Mouse (Mus musculus): ENCODE measurements at regions not wholly inside any gene's neighbourhood (a gene's known extent, or its start where the extent isn't known, plus 50 kb on each side); places are given as distances from the start of the nearest gene placed in this dataset.
"Not testable (repeated sequence)": the region's sequence is repeated elsewhere in the genome, so short reads cannot be mapped to it uniquely, and the experiment has no call there.

DNA sequence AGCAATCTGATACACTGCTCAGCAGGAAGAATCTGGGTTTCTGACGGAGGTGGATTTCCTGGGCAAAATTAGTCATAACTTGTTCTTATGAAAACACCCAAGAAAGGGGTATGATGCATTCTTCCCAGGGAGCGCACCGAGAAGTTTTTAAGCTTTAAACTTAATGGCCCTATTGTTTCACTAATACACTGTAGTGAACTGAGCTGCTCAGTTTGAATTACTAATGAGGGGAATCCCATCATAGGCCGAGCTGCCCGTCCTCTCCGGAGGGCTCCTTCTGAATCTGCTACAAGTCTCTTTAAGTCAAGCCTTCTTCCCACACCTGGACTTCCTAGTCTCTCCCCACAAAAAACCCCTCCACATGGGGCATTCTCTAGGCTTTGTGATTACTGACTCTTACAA is 91.2 kb downstream of the 1700129C05Rik start:
- Histone ChIP-seq H3K4me2 (ENCODE audit: low read depth, low read length, severe bottlenecking) (no peak overlapping the region), H3K36me3 (ENCODE audit: control insufficient read depth, insufficient read depth, low read length) (no peaks in the 10 kb centered on the region), H3K9ac (ENCODE audit: low read length) (no peak overlapping the region), H3K9me3 (ENCODE audit: control insufficient read depth, low read length) (no peaks in the 10 kb centered on the region), H3K27me3 (ENCODE audit: control insufficient read depth, insufficient read depth, low read length) (no peaks in the 10 kb centered on the region), H3K27ac (ENCODE audit: low read depth, low read length) (no peak overlapping the region), H3K4me1 (replicated peaks; ENCODE audit: control insufficient read depth, insufficient read depth, low read length) (no peaks in the 10 kb centered on the region; the same call in 1 of the 2 replicates), H3K4me3 (ENCODE audit: low read depth, low read length) (no peak overlapping the region)
- DNase-seq (ENCODE audit: low spot score) (no peak), ATAC-seq (replicated peaks; ENCODE audit: low FRiP score) (no peak)
- 9% methylated on average over 6 of the region's 6 CpGs for WGBS

DNA sequence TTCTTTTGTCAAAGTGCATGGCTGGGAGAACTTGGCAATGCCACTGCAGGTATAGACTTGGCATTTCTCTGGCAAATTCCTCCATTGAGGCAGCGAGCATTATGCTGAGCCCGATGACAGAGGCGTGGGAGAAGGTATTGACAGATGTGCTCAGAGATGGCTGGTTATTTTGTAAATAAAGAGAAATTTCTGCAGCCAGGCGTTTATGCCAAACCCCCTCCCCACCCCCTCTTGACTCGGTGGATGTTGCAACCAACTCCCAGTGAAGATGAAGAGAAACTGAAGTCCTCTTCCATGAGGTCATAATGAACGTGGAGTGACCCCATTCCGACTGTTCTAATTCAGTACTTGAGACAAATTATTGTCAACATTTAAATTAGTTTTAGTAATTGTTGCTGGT is 97.0 kb downstream of the 1700129C05Rik start:
- Histone ChIP-seq H3K27ac (ENCODE audit: low read depth, low read length) (no peak overlapping the region), H3K4me2 (ENCODE audit: low read depth, low read length, severe bottlenecking) (no peak overlapping the region), H3K9ac (ENCODE audit: low read length) (no peak overlapping the region), H3K4me3 (ENCODE audit: low read depth, low read length) (no peak overlapping the region), H3K27me3 (ENCODE audit: control insufficient read depth, insufficient read depth, low read length) (no peaks in the 10 kb centered on the region), H3K36me3 (ENCODE audit: control insufficient read depth, insufficient read depth, low read length) (no peaks in the 10 kb centered on the region), H3K9me3 (ENCODE audit: control insufficient read depth, low read length) (no peaks in the 10 kb centered on the region), H3K4me1 (replicated peaks; ENCODE audit: control insufficient read depth, insufficient read depth, low read length) (no peaks in the 10 kb centered on the region)
- ATAC-seq (replicated peaks; ENCODE audit: low FRiP score) (no peak), DNase-seq (ENCODE audit: low spot score) (no peak)
- 83% methylated on average over 7 of the region's 7 CpGs for WGBS

DNA sequence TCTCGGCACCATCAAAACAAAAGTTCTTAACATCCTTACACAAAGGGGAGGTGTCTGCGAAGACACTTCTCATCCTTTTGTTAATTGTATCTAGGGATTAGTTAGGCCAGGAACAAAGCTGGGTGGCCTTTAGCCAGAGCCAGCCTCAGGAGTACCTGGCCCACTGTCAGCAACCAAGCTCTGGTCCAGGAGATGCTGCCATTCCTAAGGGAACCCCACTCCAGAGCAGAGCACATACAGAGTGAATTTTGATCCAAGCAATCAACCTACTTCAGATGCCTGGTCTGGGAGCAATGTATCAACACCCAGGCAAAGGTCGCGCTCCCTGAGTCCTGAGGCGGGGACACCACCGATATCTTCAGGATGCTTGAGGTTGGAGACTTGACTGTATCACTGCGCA is 97.5 kb downstream of the 1700129C05Rik start:
- H3K4me2 ChIP-seq (ENCODE audit: low read depth, low read length, severe bottlenecking): no peak overlapping the region
- DNase-seq (ENCODE audit: low spot score): no peak
- H3K9me3 ChIP-seq (ENCODE audit: control insufficient read depth, low read length): no peaks in the 10 kb centered on the region
- no peaks in the 10 kb centered on the region for H3K4me1 ChIP-seq (replicated peaks; ENCODE audit: control insufficient read depth, insufficient read depth, low read length)
- WGBS: 67% methylated on average over 7 of the region's 7 CpGs
- no peak overlapping the region for H3K27ac ChIP-seq (ENCODE audit: low read depth, low read length)
- H3K27me3 ChIP-seq (ENCODE audit: control insufficient read depth, insufficient read depth, low read length): no peaks in the 10 kb centered on the region
- H3K4me3 ChIP-seq (ENCODE audit: low read depth, low read length): no peak overlapping the region
- no peaks in the 10 kb centered on the region for H3K36me3 ChIP-seq (ENCODE audit: control insufficient read depth, insufficient read depth, low read length)
- ATAC-seq (replicated peaks; ENCODE audit: low FRiP score): no peak
- no peak overlapping the region for H3K9ac ChIP-seq (ENCODE audit: low read length)

DNA sequence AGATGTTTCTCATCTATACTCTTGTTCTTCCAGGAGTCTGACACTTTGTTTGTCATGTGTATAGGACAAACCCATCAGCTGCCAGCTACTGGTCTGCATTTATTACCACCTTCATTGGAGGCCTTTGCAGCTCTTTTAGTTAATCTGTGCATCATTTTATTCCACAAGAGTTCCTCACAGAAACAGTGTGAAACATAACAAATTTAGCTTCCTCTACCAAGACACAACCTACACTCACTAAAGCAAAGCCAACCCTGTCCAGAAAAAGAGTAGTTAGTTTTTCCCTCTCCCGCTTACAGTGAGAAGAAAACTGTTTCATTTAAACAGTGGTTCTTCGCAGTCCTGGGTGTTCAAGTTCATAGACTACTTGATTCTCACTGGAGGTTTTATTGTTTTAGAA is 100.5 kb downstream of the 1700129C05Rik start:
- no peak for ATAC-seq (replicated peaks; ENCODE audit: low FRiP score)
- no peaks in the 10 kb centered on the region for H3K27me3 ChIP-seq (ENCODE audit: control insufficient read depth, insufficient read depth, low read length)
- no peak overlapping the region for H3K27ac ChIP-seq (ENCODE audit: low read depth, low read length)
- no peak for DNase-seq (ENCODE audit: low spot score)
- H3K9ac ChIP-seq (ENCODE audit: low read length): no peak overlapping the region
- H3K36me3 ChIP-seq (ENCODE audit: control insufficient read depth, insufficient read depth, low read length): no peaks in the 10 kb centered on the region
- WGBS: 95% methylated on average over 2 of the region's 2 CpGs
- H3K9me3 ChIP-seq (ENCODE audit: control insufficient read depth, low read length): no peaks in the 10 kb centered on the region
- no peak overlapping the region for H3K4me3 ChIP-seq (ENCODE audit: low read depth, low read length)
- H3K4me1 ChIP-seq (replicated peaks; ENCODE audit: control insufficient read depth, insufficient read depth, low read length): no peaks in the 10 kb centered on the region
- H3K4me2 ChIP-seq (ENCODE audit: low read depth, low read length, severe bottlenecking): no peak overlapping the region

DNA sequence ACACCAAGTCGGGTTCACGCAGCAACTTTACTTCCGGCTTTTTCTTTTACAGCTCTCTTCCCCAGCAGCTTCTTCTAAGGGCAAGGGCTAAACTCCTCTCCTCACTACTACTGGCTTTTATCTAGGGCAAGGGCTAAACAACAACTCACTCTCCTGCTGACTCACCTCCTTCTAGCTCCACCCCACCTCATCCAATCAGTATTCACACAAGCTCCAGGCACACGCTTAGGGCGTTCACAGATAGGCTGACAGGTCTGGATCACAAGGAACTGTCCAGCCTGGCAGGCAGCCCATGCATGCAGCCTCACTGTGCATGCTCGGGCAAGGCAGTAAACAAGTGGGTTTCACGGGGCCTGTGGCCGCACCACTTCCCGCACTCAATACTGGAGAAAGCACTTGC is 116.9 kb downstream of the 1700129C05Rik start:
- not testable (repeated sequence) for H3K27me3 ChIP-seq (ENCODE audit: control insufficient read depth, insufficient read depth, low read length); H3K27ac ChIP-seq (ENCODE audit: low read depth, low read length); H3K9ac ChIP-seq (ENCODE audit: low read length); H3K4me1 ChIP-seq (replicated peaks; ENCODE audit: control insufficient read depth, insufficient read depth, low read length); DNase-seq (ENCODE audit: low spot score); H3K9me3 ChIP-seq (ENCODE audit: control insufficient read depth, low read length); H3K36me3 ChIP-seq (ENCODE audit: control insufficient read depth, insufficient read depth, low read length); H3K4me3 ChIP-seq (ENCODE audit: low read depth, low read length); H3K4me2 ChIP-seq (ENCODE audit: low read depth, low read length, severe bottlenecking); ATAC-seq (replicated peaks; ENCODE audit: low FRiP score)
- WGBS: 63% methylated on average over 9 of the region's 9 CpGs

DNA sequence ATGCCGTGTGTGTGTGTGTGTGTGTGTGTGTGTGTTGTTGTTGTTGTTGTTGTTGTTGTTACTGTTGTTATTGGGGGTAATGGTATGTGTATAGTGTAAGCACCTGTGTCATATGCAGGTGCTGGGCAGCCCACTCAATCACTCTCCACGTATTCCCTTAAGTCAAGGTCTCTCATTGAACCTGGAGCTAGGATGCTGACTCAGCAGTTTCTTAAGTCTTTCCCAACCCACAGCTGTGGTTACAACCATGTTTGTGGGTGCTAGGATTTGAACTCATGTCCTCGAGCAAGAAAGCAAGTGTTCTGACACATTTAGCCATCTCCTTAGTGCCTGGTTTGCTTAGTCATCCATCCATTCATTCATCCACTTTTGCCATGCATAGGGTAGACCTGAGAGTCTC is 133.2 kb downstream of the 1700129C05Rik start:
- Histone ChIP-seq H3K36me3 (ENCODE audit: control insufficient read depth, insufficient read depth, low read length) (no peaks in the 10 kb centered on the region), H3K4me1 (replicated peaks; ENCODE audit: control insufficient read depth, insufficient read depth, low read length) (no peaks in the 10 kb centered on the region), H3K27me3 (ENCODE audit: control insufficient read depth, insufficient read depth, low read length) (no peaks in the 10 kb centered on the region), H3K27ac (ENCODE audit: low read depth, low read length) (no peak overlapping the region), H3K9me3 (ENCODE audit: control insufficient read depth, low read length) (no peaks in the 10 kb centered on the region), H3K4me3 (ENCODE audit: low read depth, low read length) (no peak overlapping the region), H3K9ac (ENCODE audit: low read length) (no peak overlapping the region), H3K4me2 (ENCODE audit: low read depth, low read length, severe bottlenecking) (no peak overlapping the region)
- no peak for ATAC-seq (replicated peaks; ENCODE audit: low FRiP score)
- WGBS: 87% methylated on average over 3 of the region's 3 CpGs
- DNase-seq (ENCODE audit: low spot score): no peak

DNA sequence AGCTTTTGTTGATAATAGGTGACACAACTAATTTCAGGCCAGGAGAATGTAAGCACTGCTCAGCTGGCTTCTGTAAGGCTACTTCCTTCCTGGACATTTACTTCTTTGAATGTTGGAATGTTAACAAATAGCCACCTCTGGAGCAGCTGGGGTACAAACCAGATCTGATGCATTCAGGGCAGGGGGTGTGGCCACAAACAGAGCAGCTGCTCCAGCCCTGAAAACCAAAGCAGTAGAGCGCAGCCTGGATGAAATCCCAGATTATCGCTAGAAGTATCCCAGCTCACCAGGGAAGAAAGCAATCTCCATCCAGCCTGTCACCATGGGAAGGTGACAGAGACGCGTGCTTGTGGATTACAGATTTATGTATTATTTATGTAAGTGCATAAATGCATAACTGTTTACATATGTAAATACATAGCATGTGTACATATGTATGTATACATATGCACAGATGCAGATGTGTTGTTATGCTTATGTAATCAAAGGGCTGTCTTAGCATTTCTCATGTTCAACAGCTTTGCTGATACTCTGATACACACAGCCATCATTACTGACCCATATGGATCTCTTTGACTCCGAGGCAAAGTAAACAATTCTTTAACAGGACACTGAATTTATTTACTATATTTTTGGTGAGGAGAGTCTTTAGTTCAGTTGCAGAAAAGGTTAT is 143.5 kb downstream of the 1700129C05Rik start:
- no peaks in the 10 kb centered on the region for H3K9me3 ChIP-seq (ENCODE audit: control insufficient read depth, low read length)
- H3K27me3 ChIP-seq (ENCODE audit: control insufficient read depth, insufficient read depth, low read length): no peaks in the 10 kb centered on the region
- no peak overlapping the region for H3K27ac ChIP-seq (ENCODE audit: low read depth, low read length)
- H3K9ac ChIP-seq (ENCODE audit: low read length): no peak overlapping the region
- no peaks in the 10 kb centered on the region for H3K36me3 ChIP-seq (ENCODE audit: control insufficient read depth, insufficient read depth, low read length)
- H3K4me3 ChIP-seq (ENCODE audit: low read depth, low read length): no peak overlapping the region
- 71% methylated on average over 5 of the region's 5 CpGs for WGBS
- ATAC-seq (replicated peaks; ENCODE audit: low FRiP score): no peak
- no peaks in the 10 kb centered on the region for H3K4me1 ChIP-seq (replicated peaks; ENCODE audit: control insufficient read depth, insufficient read depth, low read length)
- no peak overlapping the region for H3K4me2 ChIP-seq (ENCODE audit: low read depth, low read length, severe bottlenecking)
- no peak for DNase-seq (ENCODE audit: low spot score)

DNA sequence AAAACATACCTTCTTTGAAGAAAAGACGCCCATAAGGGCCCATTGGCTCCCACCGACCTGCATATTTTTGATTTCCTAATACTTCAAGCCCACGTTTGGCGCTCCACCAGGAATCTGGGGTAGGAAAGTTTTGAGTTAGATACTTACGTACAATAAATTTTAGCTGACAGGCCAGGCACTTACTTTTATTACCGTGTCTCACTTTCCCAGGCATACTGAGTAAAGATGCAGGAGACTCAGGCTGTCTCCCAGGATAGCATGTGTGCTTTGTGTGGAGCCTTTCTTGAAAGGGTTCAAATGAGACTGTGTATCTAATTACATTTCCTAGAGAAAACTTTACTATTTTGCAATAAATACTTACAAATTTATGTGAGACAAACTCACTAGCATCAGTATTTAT is 147.7 kb downstream of the 1700129C05Rik start:
- no peak overlapping the region for H3K9ac ChIP-seq (ENCODE audit: low read length)
- H3K27ac ChIP-seq (ENCODE audit: low read depth, low read length): no peak overlapping the region
- DNase-seq (ENCODE audit: low spot score): no peak
- H3K27me3 ChIP-seq (ENCODE audit: control insufficient read depth, insufficient read depth, low read length): no peaks in the 10 kb centered on the region
- H3K4me1 ChIP-seq (replicated peaks; ENCODE audit: control insufficient read depth, insufficient read depth, low read length): no peaks in the 10 kb centered on the region
- WGBS: 92% methylated on average over 6 of the region's 6 CpGs
- no peaks in the 10 kb centered on the region for H3K9me3 ChIP-seq (ENCODE audit: control insufficient read depth, low read length)
- no peak overlapping the region for H3K4me3 ChIP-seq (ENCODE audit: low read depth, low read length)
- H3K4me2 ChIP-seq (ENCODE audit: low read depth, low read length, severe bottlenecking): no peak overlapping the region
- H3K36me3 ChIP-seq (ENCODE audit: control insufficient read depth, insufficient read depth, low read length): no peaks in the 10 kb centered on the region
- ATAC-seq (replicated peaks; ENCODE audit: low FRiP score): no peak

DNA sequence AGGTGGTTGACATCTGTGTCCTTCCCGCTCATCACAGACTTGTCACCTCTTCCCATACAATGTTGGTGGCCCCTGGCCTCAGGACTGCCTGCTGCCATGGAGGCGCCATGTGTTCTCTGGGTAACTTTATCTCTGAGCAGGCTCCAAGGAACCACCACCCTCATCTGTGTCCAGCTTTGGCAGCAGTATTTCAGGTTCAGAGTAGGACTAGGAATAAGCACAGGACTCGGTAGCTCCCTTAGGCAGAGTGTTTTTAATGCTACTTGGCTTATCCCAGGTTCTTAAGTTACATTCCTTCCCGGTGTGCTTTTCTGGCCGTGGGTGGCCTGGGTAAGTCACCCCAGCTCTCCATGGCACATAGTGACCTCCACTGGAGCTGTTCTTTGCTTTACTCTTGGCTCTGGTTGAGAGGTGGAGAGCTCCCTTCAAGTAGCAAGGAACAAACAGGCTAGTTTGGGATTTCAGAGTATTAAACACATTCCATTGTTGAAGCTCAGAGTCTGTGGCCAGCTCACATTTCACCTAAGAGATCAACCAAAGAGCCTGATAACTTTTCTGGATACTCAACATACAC is 153.0 kb downstream of the 1700129C05Rik start:
- Histone ChIP-seq H3K4me2 (ENCODE audit: low read depth, low read length, severe bottlenecking) (no peak overlapping the region), H3K9me3 (ENCODE audit: control insufficient read depth, low read length) (no peaks in the 10 kb centered on the region), H3K27ac (ENCODE audit: low read depth, low read length) (no peak overlapping the region), H3K4me3 (ENCODE audit: low read depth, low read length) (no peak overlapping the region), H3K4me1 (replicated peaks; ENCODE audit: control insufficient read depth, insufficient read depth, low read length) (peaks cover 6% of the 10 kb centered on the region), H3K36me3 (ENCODE audit: control insufficient read depth, insufficient read depth, low read length) (no peaks in the 10 kb centered on the region), H3K9ac (ENCODE audit: low read length) (no peak overlapping the region), H3K27me3 (ENCODE audit: control insufficient read depth, insufficient read depth, low read length) (no peaks in the 10 kb centered on the region)
- 79% methylated on average over 5 of the region's 5 CpGs for WGBS
- no peak for DNase-seq (ENCODE audit: low spot score)
- no peak for ATAC-seq (replicated peaks; ENCODE audit: low FRiP score)

Measured in forebrain, embryonic 11.5 days (tissue).